Mouse (Mus musculus) megakaryocyte, embryonic 14.5 days (primary cell): ENCODE data around the gene Mras.

Experiments
- FLI1 ChIP-seq: IDR thresholded peaks from 2 replicates; pipeline ENCODE4 v1.6.1; 2012; ENCODE audit warnings: low read length, inconsistent platforms, mixed read lengths
- GATA1 ChIP-seq: IDR thresholded peaks from 3 replicates; pipeline ENCODE4 v1.6.1; 2012; ENCODE audit warnings: mixed read lengths, low read length, inconsistent platforms, borderline replicate concordance

DNA sequence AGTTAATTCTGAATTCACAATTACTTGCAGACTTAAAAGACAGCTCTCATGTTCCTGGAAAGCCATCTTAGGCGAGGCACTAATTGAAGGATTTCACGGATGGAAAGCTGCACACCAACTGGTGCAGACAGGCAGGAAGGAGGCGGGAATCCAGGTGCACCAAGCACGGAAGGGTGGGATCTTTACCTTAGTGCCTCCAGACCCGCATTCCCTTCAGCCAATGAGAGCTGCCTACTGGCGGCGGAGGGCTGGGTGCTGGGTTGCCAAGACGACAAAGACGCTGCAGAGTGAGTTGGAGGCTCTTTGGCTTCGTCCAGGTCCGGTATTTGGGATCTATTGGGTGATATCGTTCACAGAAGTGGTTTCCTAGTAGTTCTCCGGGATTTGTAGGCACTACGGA is 14.0 kb upstream of the Mras start, which contains the start of gene Nme9:
- TF ChIP-seq GATA1 (no peak), FLI1 (no peak)
